Mouse (Mus musculus): ENCODE results near the gene Tmem243.
"Not testable (repeated sequence)": the region's sequence is repeated elsewhere in the genome, so short reads cannot be mapped to it uniquely, and the experiment has no call there.

Tmem243 gene

DNA sequence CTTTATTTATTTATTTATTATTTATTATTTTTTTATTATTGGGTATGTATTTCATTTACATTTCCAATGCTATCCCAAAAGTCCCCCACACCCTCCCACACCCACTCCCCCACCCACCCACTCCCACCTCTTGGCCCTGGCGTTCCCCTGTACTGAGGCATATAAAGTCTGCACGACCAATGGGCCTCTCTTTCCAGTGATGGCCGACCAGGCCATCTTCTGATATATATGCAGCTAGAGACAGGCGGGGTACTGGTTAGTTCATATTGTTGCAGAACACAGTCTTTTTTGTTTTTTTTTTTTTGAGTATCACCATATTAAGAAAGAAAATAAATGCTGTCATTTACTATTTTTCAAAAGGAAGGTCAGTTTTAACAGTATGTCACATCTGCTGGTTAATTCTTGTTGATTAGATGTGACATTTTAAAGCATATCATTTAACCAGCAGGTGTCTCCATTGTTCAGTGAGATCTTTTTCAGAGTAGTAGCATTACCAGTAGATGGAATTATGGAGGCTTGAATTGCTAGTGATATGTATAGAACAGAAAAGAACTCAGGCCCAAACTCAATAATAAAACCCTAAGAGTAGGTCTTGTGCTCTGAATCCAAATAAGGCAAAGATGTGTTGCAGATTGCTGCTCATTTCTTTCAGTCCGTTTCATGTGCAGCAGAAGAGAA lies 69.0 kb downstream of the Tmem243 start:
- DNase-seq (ENCODE audit: low read depth, low spot score), result not testable (repeated sequence)

DNA sequence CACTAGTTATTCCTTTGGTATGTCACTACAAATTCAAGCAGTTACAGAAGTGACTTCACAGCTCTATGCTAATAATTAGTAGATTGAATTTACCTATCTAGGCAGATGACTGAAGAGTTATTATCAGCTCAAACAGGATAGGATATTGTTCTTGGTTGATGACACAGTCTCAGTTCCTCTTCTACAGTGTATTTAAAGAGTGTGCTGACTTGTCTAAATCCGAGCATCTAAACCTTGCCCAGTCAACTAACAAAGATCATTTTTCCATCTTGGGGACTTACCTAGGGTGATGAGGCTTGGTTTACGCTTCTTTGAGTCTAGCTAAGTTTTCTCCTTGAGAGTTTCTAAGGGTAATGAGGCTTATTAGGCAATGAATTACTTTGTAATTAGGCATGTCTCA lies 72.8 kb downstream of the Tmem243 start:
- no peak for DNase-seq (ENCODE audit: low read depth, low spot score)

DNA sequence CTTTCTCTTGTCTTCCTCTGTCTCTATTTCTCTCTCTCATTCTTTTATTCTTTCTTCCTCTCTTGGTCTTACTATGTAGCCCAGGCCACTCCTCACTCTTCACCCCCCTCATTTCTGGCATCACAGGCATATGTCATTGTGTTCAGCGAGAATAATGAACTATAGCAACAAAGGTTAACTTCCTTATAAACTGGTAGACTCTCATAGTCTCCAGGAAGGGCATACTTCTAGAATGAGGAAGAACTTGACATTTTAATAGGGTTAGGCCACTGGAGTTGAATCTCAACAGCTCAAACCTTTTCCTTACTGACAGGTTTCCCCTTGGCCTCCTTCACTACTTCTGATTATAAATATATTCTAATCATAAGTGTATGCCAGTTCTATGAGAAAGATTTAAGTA lies 86.0 kb downstream of the Tmem243 start:
- DNase-seq (ENCODE audit: low read depth, low spot score), result no peak

Data from WW6 (cell line).